ENCODE assay signal across 8 mouse cellular contexts in the genomic region with DNA sequence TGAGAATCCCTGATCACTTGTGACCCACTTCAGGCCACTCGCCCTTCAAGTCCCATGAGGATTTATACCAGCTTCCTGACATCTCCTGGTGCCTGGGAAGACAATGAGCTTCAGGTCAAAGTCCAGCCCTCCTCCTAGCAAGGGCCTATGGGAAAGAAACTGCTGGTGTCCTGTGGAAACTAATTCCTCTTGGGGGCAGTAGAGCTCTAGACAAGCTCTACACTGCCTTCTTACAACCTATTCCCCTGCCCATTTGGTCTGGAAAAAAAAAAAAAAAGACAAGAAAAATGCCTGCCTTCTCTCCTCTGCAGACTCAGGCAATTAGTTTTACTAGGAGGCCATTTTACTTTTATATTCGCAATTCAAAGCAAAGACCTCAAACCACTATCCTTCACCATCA.
DNase-seq lines count a peak whose midpoint lies in the region; ATAC-seq and TF ChIP-seq lines count a peak whose summit lies in the region.

No protein-coding gene starts in this region.

- H3K27ac ChIP-seq in layer of hippocampus, adult 2 months: no peak overlapping the region

- peak; percentile 35 for TF ChIP-seq CTCF in layer of hippocampus, adult 2 months (conservative IDR thresholded peaks at IDR 0.05)

- ATAC-seq in granulocyte monocyte progenitor cell, adult 5-6 weeks (replicated peaks; ENCODE audit: poor library complexity, severe bottlenecking): no peak
- ATAC-seq in monocyte, adult 5-6 weeks (replicated peaks; ENCODE audit: insufficient number of reproducible peaks, low FRiP score, low TSS enrichment, poor library complexity, severe bottlenecking): no peak

- H3K4me3 ChIP-seq in layer of hippocampus, adult 2 months: no peak overlapping the region

- DNase-seq in cerebellum, adult 11 months: peak; percentile 29
- DNase-seq in cerebellum, adult 9-11 months: no peak
- DNase-seq in layer of hippocampus, adult 2 months (ENCODE audit: low spot score in 2 of 2): peak in 1 of 2 experiments; percentile 74
- DNase-seq in layer of hippocampus, adult 9-11 months: no peak
- peak; percentile 80 for DNase-seq in MN1 (ENCODE audit: low spot score)
- peak; percentile 58 for DNase-seq in lung, postnatal 25 days (ENCODE audit: low spot score)

Comparison
In these comparisons a context has a peak if more than half of its experiments do, and no peak if none do; other contexts are left out.
1. DNase-seq: peak in cerebellum, adult 11 months (single experiment), MN1 (single experiment) and lung, postnatal 25 days (single experiment); none in cerebellum, adult 9-11 months (single experiment) and layer of hippocampus, adult 9-11 months (single experiment).